23 mouse cellular contexts compared by ENCODE assay signal in genomic region chr2:179181366-179181765, GRCm38 (mm10).
"Had no signal": no experiment of that assay in that cellular context is flagged by ENCODE, and none has a peak within 500 bp of the region (broad histone marks: within the 10 kb centered on the region; RNA-seq: fewer than 3 reads in every experiment).

No protein-coding gene starts in this region.

- DNase-seq: cerebellum, adult 2 months; cerebellum, adult 8-10 months; cerebellum, adult 9-10 months; cerebellum, adult 9-11 months; cerebellum, postnatal 25 days; cerebellum, postnatal 36 days; embryo, embryonic 11 days; forebrain, postnatal 0 days; gastrocnemius, adult 2 months; gastrocnemius, postnatal 10 days; gastrocnemius, postnatal 14 days; gastrocnemius, postnatal 25 days; gastrocnemius, postnatal 36 days; heart, adult 18-20 months had no signal

- H3K4me1 ChIP-seq: forebrain, embryonic 10.5 days; forebrain, embryonic 12.5 days; forebrain, embryonic 13.5 days had no signal

- H3K9ac ChIP-seq: embryonic facial prominence, embryonic 12.5 days; embryonic facial prominence, embryonic 13.5 days; embryonic facial prominence, embryonic 15.5 days; forebrain, embryonic 12.5 days; forebrain, embryonic 13.5 days; forebrain, embryonic 15.5 days; forebrain, postnatal 0 days had no signal

- H3K27me3 ChIP-seq: embryonic facial prominence, embryonic 15.5 days; forebrain, embryonic 15.5 days had no signal

- H3K9me3 ChIP-seq: embryonic facial prominence, embryonic 10.5 days; embryonic facial prominence, embryonic 12.5 days; embryonic facial prominence, embryonic 13.5 days; embryonic facial prominence, embryonic 15.5 days; forebrain, embryonic 10.5 days; forebrain, embryonic 12.5 days; forebrain, embryonic 13.5 days; forebrain, embryonic 15.5 days had no signal

- H3K4me3 ChIP-seq: embryonic facial prominence, embryonic 10.5 days; embryonic facial prominence, embryonic 12.5 days; embryonic facial prominence, embryonic 13.5 days; embryonic facial prominence, embryonic 15.5 days; erythroblast, embryonic 14.5 days; forebrain, embryonic 10.5 days; forebrain, embryonic 12.5 days; forebrain, embryonic 13.5 days; forebrain, embryonic 15.5 days; gastrocnemius, adult 2 months had no signal

- H3K36me3 ChIP-seq: embryonic facial prominence, embryonic 10.5 days; embryonic facial prominence, embryonic 12.5 days; embryonic facial prominence, embryonic 13.5 days; embryonic facial prominence, embryonic 15.5 days; forebrain, embryonic 10.5 days; forebrain, embryonic 12.5 days; forebrain, embryonic 15.5 days had no signal

- H3K27ac ChIP-seq: embryonic facial prominence, embryonic 10.5 days; embryonic facial prominence, embryonic 12.5 days; embryonic facial prominence, embryonic 13.5 days; embryonic facial prominence, embryonic 15.5 days; forebrain, embryonic 10.5 days; forebrain, embryonic 12.5 days; forebrain, embryonic 13.5 days; forebrain, embryonic 15.5 days; gastrocnemius, adult 2 months had no signal
